Mouse (Mus musculus) splenic B cell, adult 2 months (primary cell): ENCODE measurements around the gene Klhl20.
A peak's percentile ranks its signal among the peaks of the same experiment; 100 is the strongest.
"Not testable (repeated sequence)": the region's sequence is repeated elsewhere in the genome, so short reads cannot be mapped to it uniquely, and the experiment has no call there.

Experiments used
- DNase-seq: peaks from one replicate; pipeline ENCODE4 v3.0.0-alpha.2; 2011; ENCODE audit warnings: low read depth, low spot score
- H3K27me3 ChIP-seq: 2 replicates; pipeline ENCODE4 v1.6.1; 2012; ENCODE audit warnings: mild to moderate bottlenecking, low read length, moderate library complexity, mixed read lengths; ENCODE audit not compliant: control insufficient read depth, poor library complexity, insufficient read depth, severe bottlenecking
- H3K36me3 ChIP-seq: 2 replicates; pipeline ENCODE4 v1.6.1; 2012; ENCODE audit warnings: mild to moderate bottlenecking, low read length, moderate library complexity, mixed read lengths; ENCODE audit not compliant: control insufficient read depth, poor library complexity, insufficient read depth, severe bottlenecking

The Klhl20 gene

DNA sequence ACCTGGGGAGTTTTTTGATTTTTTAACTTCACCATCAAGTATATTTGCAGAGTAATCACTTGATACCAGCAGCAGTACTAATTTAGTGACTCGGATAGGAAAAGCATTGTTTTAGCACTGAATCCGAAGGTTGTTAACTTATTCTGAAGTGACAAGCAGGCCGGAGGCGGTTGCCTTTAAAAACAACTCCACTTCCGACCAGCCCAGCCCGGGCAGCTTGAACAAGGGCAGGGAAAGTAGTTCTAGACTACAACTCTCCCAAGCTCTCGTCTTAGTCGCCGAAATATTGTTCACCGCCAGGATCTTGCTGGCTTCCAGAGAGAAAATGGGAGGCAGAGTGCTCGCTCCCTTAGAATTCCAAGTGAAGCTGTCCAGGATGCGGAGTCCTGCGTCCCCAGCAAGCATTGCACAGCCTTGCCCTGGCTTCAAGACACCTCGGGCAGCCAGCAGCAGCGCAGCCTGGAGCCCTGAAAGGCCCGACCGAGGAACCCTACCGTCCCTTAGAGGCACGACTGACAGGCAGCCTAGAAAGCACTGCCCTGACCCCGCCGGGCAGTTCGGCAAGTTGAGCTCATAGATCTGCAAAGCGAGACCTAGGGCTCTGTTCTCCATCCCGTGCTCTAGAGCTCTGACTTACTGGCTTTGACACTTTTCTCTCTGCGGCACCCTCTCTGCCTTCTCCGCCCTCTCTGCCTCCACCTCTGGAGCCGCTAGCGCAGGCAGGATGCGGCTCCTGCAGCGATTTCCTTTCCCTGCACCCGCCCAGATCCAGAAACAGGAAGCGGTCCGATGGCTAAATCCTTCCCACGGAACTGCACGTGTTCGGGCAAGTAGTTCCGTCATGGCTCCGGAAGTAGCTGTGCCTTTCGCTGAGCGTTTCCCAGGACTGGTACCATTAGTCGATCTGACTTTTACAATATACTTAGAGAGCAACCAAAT is at the start of gene Klhl20:
Gene Klhl20 (minus strand): TSS at position 786 of the 939 bp plus-strand sequence.
- DNase-seq = peak; percentile 93
- no peaks in the 10 kb centered on the region for H3K36me3 ChIP-seq
- H3K27me3 ChIP-seq = no peaks in the 10 kb centered on the region

- DNase-seq = peak; percentile 75
- no peaks in the 10 kb centered on the region for H3K36me3 ChIP-seq
- no peaks in the 10 kb centered on the region for H3K27me3 ChIP-seq
Measured at GRCm38 (mm10) chr1:161180674-161181073, 49.4 kb upstream of the Klhl20 start.

DNA sequence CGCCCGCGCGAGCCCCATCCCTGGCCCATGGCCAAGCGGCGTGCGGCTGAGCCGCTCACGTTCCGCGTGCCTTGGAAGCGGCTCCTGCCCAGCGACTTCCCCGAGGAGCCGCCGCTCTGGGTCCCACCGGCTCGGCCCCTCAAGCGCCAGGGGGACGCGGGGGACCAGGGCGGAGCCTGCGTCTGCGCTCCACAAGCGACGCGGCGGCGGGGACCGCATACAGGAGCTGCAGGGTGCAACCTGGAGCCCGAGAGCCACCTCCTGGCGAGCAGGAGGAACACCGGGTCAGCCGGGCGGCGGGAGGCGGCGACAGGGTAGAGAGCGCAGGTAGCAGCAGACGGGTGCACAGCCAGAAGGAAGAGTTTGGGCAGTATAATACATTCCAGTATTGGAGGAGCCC is 39.3 kb upstream of the Klhl20 start:
- no peaks in the 10 kb centered on the region for H3K27me3 ChIP-seq
- peak; percentile 86 for DNase-seq

DNA sequence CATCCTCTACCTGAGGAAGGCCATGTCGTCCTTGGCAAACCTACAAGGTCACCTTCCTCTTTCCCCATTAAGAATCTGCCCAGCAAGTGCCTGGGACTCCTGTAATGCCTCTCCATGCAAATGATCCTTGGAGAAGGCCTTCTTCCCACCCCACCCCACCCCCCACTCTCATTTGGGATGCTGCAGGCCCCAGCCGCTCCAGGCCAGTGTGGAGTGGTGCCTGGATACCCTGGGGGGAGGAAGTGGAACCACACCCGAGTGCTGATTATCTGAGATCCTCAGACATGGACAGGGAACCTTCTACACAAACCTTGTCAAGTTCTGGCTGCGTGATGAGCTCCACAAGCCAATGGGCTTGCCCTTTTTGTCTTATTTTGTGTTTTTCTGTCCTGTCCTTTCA is 29.0 kb upstream of the Klhl20 start:
- no peaks in the 10 kb centered on the region for H3K36me3 ChIP-seq
- DNase-seq = no peak
- H3K27me3 ChIP-seq = no peaks in the 10 kb centered on the region

More for the DNA sequence above, 39.3 kb upstream of the Klhl20 start:
- no peaks in the 10 kb centered on the region for H3K36me3 ChIP-seq

DNA sequence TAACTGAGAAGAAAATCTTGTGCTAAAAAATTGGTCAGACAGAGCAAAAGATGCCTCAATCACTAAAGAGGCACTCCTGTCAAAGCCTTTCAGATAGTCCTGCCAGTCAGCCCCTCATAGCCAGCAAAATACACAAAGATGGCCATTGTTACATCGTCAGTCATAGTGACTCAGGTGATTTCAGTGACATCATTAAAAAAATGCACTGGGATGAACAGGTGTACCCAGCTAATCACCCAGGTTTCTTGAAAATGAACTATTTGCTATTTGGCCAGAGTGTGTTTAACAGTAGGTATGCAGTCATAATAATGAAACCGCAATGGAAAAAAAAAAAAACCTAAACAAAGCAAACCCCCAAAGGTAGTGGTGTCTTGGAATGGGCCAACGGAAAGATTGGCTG is 27.9 kb upstream of the Klhl20 start, which contains the start of gene Tex50:
Gene Tex50 (minus strand): TSS at position 101 of the 400 bp plus-strand sequence.
- Histone ChIP-seq H3K27me3 (no peaks in the 10 kb centered on the region), H3K36me3 (no peaks in the 10 kb centered on the region)
- no peak for DNase-seq

GRCm38 (mm10) chr1:161156546-161156945 is 25.2 kb upstream of the Klhl20 start:
- Histone ChIP-seq H3K27me3 (no peaks in the 10 kb centered on the region), H3K36me3 (no peaks in the 10 kb centered on the region)
- DNase-seq = peak; percentile 50

- no peak for DNase-seq
- Histone ChIP-seq H3K36me3 (no peaks in the 10 kb centered on the region), H3K27me3 (no peaks in the 10 kb centered on the region)
Measured at GRCm38 (mm10) chr1:161151098-161151497, 19.8 kb upstream of the Klhl20 start.

DNA sequence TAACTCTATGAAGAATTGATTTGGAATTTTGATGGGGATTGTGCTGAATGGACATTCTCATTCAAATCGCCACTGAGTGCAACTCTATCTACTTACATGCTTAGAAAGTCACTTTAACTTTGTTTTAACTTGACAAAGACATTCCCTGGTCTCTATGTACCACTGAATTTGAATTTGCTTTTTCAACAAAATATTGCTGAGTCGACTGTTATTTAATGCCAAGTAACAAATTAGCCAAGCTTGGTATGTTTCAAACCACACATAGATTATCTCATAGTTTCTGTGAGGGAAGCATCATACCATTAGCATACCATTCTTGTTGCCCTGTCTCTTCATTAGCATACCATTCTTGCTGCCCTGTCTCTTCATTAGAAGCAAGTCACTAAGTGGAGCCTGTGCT is 16.6 kb upstream of the Klhl20 start:
- Histone ChIP-seq H3K36me3 (no peaks in the 10 kb centered on the region), H3K27me3 (no peaks in the 10 kb centered on the region)
- DNase-seq = no peak

- not testable (repeated sequence) for H3K36me3 ChIP-seq, H3K27me3 ChIP-seq, DNase-seq
Measured at GRCm38 (mm10) chr1:161145611-161146010, 14.3 kb upstream of the Klhl20 start.

- no peak for DNase-seq
- H3K27me3 ChIP-seq = no peaks in the 10 kb centered on the region
- no peaks in the 10 kb centered on the region for H3K36me3 ChIP-seq
Measured at GRCm38 (mm10) chr1:161143216-161143615, 11.9 kb upstream of the Klhl20 start.

- DNase-seq = peak; percentile 45
- Histone ChIP-seq H3K36me3 (no peaks in the 10 kb centered on the region), H3K27me3 (no peaks in the 10 kb centered on the region)
Measured at GRCm38 (mm10) chr1:161142531-161143159, 11.3 kb upstream of the Klhl20 start, which contains the start of gene Ankrd45. Gene Ankrd45, plus strand, starts transcription at chr1:161142691.

DNA sequence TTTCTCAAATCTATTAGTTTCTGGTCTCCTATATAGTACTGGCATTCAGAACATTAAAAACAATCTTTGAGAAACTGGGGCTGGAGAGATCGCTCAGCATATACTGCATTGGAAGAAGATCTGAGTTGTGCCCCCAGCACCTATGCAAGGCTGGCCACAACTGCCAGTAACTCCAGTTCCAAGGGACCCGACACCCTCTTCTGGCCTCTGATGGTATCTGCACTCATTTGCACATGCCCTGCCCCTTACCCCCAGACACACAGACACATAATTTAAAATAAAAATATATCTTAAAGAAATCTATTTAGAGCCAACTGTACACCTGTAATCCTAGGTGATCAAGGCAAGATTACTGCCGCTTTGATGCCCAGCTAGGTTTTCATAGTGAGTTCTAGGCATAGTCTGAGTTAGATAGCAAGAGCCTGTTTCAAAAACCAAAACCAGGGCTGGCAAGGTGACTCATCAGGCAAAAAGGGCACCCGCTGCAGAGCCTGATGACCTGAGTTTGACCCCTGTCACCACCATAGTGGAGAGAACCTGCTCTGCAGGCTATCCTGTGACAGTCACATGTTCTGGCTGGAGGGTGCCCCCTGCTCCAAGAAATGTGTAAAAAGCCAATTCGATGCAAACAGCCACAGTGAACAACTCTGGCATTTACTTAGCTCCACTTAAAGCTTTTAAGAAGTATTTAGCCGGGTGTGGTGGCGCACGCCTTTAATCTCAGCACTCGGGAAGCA is 8.9 kb upstream of the Klhl20 start:
- Histone ChIP-seq H3K36me3 (no peaks in the 10 kb centered on the region), H3K27me3 (no peaks in the 10 kb centered on the region)
- peak; percentile 33 for DNase-seq

GRCm38 (mm10) chr1:161139496-161139895 is 8.2 kb upstream of the Klhl20 start:
- Histone ChIP-seq H3K27me3 (no peaks in the 10 kb centered on the region), H3K36me3 (no peaks in the 10 kb centered on the region)
- DNase-seq = peak; percentile 78

- Histone ChIP-seq H3K27me3 (no peaks in the 10 kb centered on the region), H3K36me3 (0 out of 2 replicates have a peak, but pooled peaks cover 2% of the 10 kb centered on the region)
- no peak for DNase-seq
Measured at GRCm38 (mm10) chr1:161126461-161126860, 4.8 kb downstream of the Klhl20 start.
